Mouse (Mus musculus): Measurements from ENCODE around the gene Sh3kbp1. TPM values are rescaled to one million over a fixed set of nuclear protein-coding genes. Genes with fewer than 3 reads are reported as not detected.

Sh3kbp1 gene
- polyA plus RNA-seq, 1 experiment from 2014 or later = 51.2 TPM

GRCm38 (mm10) chrX:159711070-159712029 lies 84.3 kb downstream of the Sh3kbp1 start:
- no peak overlapping the region for H3K9ac ChIP-seq
- no peaks in the 10 kb centered on the region for H3K36me3 ChIP-seq
- 81% methylated on average over 13 of the region's 13 CpGs for WGBS

GRCm38 (mm10) chrX:159713191-159713590 lies 86.1 kb downstream of the Sh3kbp1 start:
- H3K4me1 ChIP-seq (replicated peaks) = peaks cover 9% of the 10 kb centered on the region
- ATAC-seq (ENCODE audit: low FRiP score, low read depth) = no peak
- no peak overlapping the region for H3K4me3 ChIP-seq
- H3K9ac ChIP-seq = no peak overlapping the region
- H3K27ac ChIP-seq (replicated peaks) = no peak overlapping the region
- peaks cover 5% of the 10 kb centered on the region; the same call in 1 of the 2 replicates for H3K27me3 ChIP-seq
- no peaks in the 10 kb centered on the region for H3K9me3 ChIP-seq
- WGBS = 87% methylated on average over 2 of the region's 2 CpGs
- no peak overlapping the region for H3K4me2 ChIP-seq
- H3K36me3 ChIP-seq = no peaks in the 10 kb centered on the region

More at GRCm38 (mm10) chrX:159711070-159712029, 84.3 kb downstream of the Sh3kbp1 start:
- Histone ChIP-seq H3K4me3 (no peak overlapping the region), H3K27ac (replicated peaks) (no peak overlapping the region), H3K4me2 (no peak overlapping the region), H3K4me1 (replicated peaks) (peaks cover 12% of the 10 kb centered on the region), H3K27me3 (0 out of 2 replicates have a peak, but pooled peaks cover 5% of the 10 kb centered on the region), H3K9me3 (no peaks in the 10 kb centered on the region)
- no peak for ATAC-seq (ENCODE audit: low FRiP score, low read depth)

GRCm38 (mm10) chrX:159721390-159721789 lies 94.3 kb downstream of the Sh3kbp1 start:
- Histone ChIP-seq H3K9ac (no peak overlapping the region), H3K9me3 (no peaks in the 10 kb centered on the region), H3K4me1 (replicated peaks) (no peaks in the 10 kb centered on the region), H3K4me3 (no peak overlapping the region), H3K27me3 (no peaks in the 10 kb centered on the region; the same call in 1 of the 2 replicates), H3K27ac (replicated peaks) (no peak overlapping the region), H3K4me2 (no peak overlapping the region), H3K36me3 (no peaks in the 10 kb centered on the region)
- no peak for ATAC-seq (ENCODE audit: low FRiP score, low read depth)
- 86% methylated on average over 1 of the region's 1 CpGs for WGBS

- Histone ChIP-seq H3K4me3 (no peak overlapping the region), H3K4me1 (replicated peaks) (no peaks in the 10 kb centered on the region), H3K9ac (no peak overlapping the region), H3K27me3 (no peaks in the 10 kb centered on the region), H3K36me3 (no peaks in the 10 kb centered on the region), H3K27ac (replicated peaks) (no peak overlapping the region), H3K9me3 (no peaks in the 10 kb centered on the region), H3K4me2 (no peak overlapping the region)
- ATAC-seq (ENCODE audit: low FRiP score, low read depth) = no peak
- 79% methylated on average over 3 of the region's 3 CpGs for WGBS
These were observed 104.3 kb downstream of the Sh3kbp1 start for GRCm38 (mm10) chrX:159731421-159731820.

- H3K27me3 ChIP-seq = no peaks in the 10 kb centered on the region
- 73% methylated on average over 3 of the region's 3 CpGs for WGBS
- no peaks in the 10 kb centered on the region for H3K9me3 ChIP-seq
- ATAC-seq (ENCODE audit: low FRiP score, low read depth) = no peak
- H3K36me3 ChIP-seq = no peaks in the 10 kb centered on the region
- no peak overlapping the region for H3K4me2 ChIP-seq
- H3K4me1 ChIP-seq (replicated peaks) = no peaks in the 10 kb centered on the region
- H3K27ac ChIP-seq (replicated peaks) = no peak overlapping the region
- H3K9ac ChIP-seq = no peak overlapping the region
- no peak overlapping the region for H3K4me3 ChIP-seq
These were observed 105.8 kb downstream of the Sh3kbp1 start for GRCm38 (mm10) chrX:159732845-159733244.

GRCm38 (mm10) chrX:159733948-159734347 lies 106.9 kb downstream of the Sh3kbp1 start:
- no peaks in the 10 kb centered on the region for H3K9me3 ChIP-seq
- H3K27ac ChIP-seq (replicated peaks) = no peak overlapping the region
- no peak overlapping the region for H3K4me3 ChIP-seq
- no peak for ATAC-seq (ENCODE audit: low FRiP score, low read depth)
- no peaks in the 10 kb centered on the region for H3K36me3 ChIP-seq
- H3K9ac ChIP-seq = no peak overlapping the region
- no peak overlapping the region for H3K4me2 ChIP-seq
- no peaks in the 10 kb centered on the region for H3K4me1 ChIP-seq (replicated peaks)
- WGBS = 75% methylated on average over 2 of the region's 2 CpGs
- no peaks in the 10 kb centered on the region for H3K27me3 ChIP-seq

GRCm38 (mm10) chrX:159735513-159736099 lies 108.5 kb downstream of the Sh3kbp1 start:
- Histone ChIP-seq H3K9me3 (no peaks in the 10 kb centered on the region), H3K27ac (replicated peaks) (no peak overlapping the region), H3K4me2 (no peak overlapping the region), H3K4me1 (replicated peaks) (no peaks in the 10 kb centered on the region), H3K4me3 (no peak overlapping the region), H3K27me3 (no peaks in the 10 kb centered on the region), H3K36me3 (no peaks in the 10 kb centered on the region), H3K9ac (no peak overlapping the region)
- ATAC-seq (ENCODE audit: low FRiP score, low read depth) = no peak
- 42% methylated on average over 6 of the region's 6 CpGs for WGBS

- Histone ChIP-seq H3K27me3 (no peaks in the 10 kb centered on the region), H3K36me3 (no peaks in the 10 kb centered on the region), H3K9me3 (no peaks in the 10 kb centered on the region), H3K9ac (no peak overlapping the region), H3K27ac (replicated peaks) (no peak overlapping the region), H3K4me3 (no peak overlapping the region), H3K4me2 (no peak overlapping the region), H3K4me1 (replicated peaks) (no peaks in the 10 kb centered on the region)
- ATAC-seq (ENCODE audit: low FRiP score, low read depth) = no peak
- WGBS = 88% methylated on average over 1 of the region's 1 CpGs
These were observed 110.3 kb downstream of the Sh3kbp1 start for GRCm38 (mm10) chrX:159737344-159737743.

GRCm38 (mm10) chrX:159744035-159744434 lies 117.0 kb downstream of the Sh3kbp1 start:
- H3K27ac ChIP-seq (replicated peaks) = no peak overlapping the region
- no peaks in the 10 kb centered on the region for H3K36me3 ChIP-seq
- peaks cover 4% of the 10 kb centered on the region; the same call in 1 of the 2 replicates for H3K27me3 ChIP-seq
- no peak overlapping the region for H3K4me3 ChIP-seq
- no peaks in the 10 kb centered on the region for H3K9me3 ChIP-seq
- no peak overlapping the region for H3K9ac ChIP-seq
- peak; percentile 72; the same call in 1 of the 2 replicates for ATAC-seq (ENCODE audit: low FRiP score, low read depth)
- no peak overlapping the region for H3K4me2 ChIP-seq
- 0 out of 2 replicates have a peak, but pooled peaks cover 5% of the 10 kb centered on the region for H3K4me1 ChIP-seq (replicated peaks)
- WGBS = 43% methylated on average over 5 of the region's 5 CpGs

- ATAC-seq (ENCODE audit: low FRiP score, low read depth) = peak; percentile 68; the same call in 1 of the 2 replicates
- H3K9ac ChIP-seq = no peak overlapping the region
- H3K9me3 ChIP-seq = no peaks in the 10 kb centered on the region
- 34% methylated on average over 3 of the region's 3 CpGs for WGBS
- H3K4me1 ChIP-seq (replicated peaks) = 0 out of 2 replicates have a peak, but pooled peaks cover 5% of the 10 kb centered on the region
- H3K27me3 ChIP-seq = peaks cover 4% of the 10 kb centered on the region; the same call in 1 of the 2 replicates
- no peak overlapping the region for H3K4me3 ChIP-seq
- H3K36me3 ChIP-seq = no peaks in the 10 kb centered on the region
- H3K4me2 ChIP-seq = no peak overlapping the region
- H3K27ac ChIP-seq (replicated peaks) = no peak overlapping the region
These were observed 117.5 kb downstream of the Sh3kbp1 start for GRCm38 (mm10) chrX:159744620-159745019.

- no peaks in the 10 kb centered on the region for H3K27me3 ChIP-seq
- H3K4me2 ChIP-seq = no peak overlapping the region
- no peak overlapping the region for H3K27ac ChIP-seq (replicated peaks)
- no peak for ATAC-seq (ENCODE audit: low FRiP score, low read depth)
- H3K4me1 ChIP-seq (replicated peaks) = no peaks in the 10 kb centered on the region
- H3K36me3 ChIP-seq = no peaks in the 10 kb centered on the region
- no peak overlapping the region for H3K4me3 ChIP-seq
- H3K9me3 ChIP-seq = no peaks in the 10 kb centered on the region
- no peak overlapping the region for H3K9ac ChIP-seq
- WGBS = 78% methylated on average over 1 of the region's 1 CpGs
These were observed 124.8 kb downstream of the Sh3kbp1 start for GRCm38 (mm10) chrX:159751834-159752233.

GRCm38 (mm10) chrX:159756261-159756660 lies 129.2 kb downstream of the Sh3kbp1 start:
- no peak for ATAC-seq (ENCODE audit: low FRiP score, low read depth)

More at GRCm38 (mm10) chrX:159756261-159756660, 129.2 kb downstream of the Sh3kbp1 start:
- Histone ChIP-seq H3K9me3 (no peaks in the 10 kb centered on the region), H3K36me3 (no peaks in the 10 kb centered on the region), H3K4me1 (replicated peaks) (no peaks in the 10 kb centered on the region), H3K27ac (replicated peaks) (no peak overlapping the region), H3K4me3 (no peak overlapping the region), H3K9ac (no peak overlapping the region), H3K4me2 (no peak overlapping the region), H3K27me3 (no peaks in the 10 kb centered on the region)
